Mouse (Mus musculus): ENCODE data around the gene Tbk1. TPM values are rescaled to one million over a fixed set of nuclear protein-coding genes. Genes with fewer than 3 reads are reported as not detected.

Tbk1 gene
- polyA plus RNA-seq, 1 experiment from 2014 or later, result 34.4 TPM

Small RNA genes within 50 kb of the gene (microRNA-seq; reads per million reads assigned to microRNA genes)
- gene Gm24330, result not detected

Other genes starting within 250 kb of the Tbk1 start
- 2.0 and 2.8 TPM in 2 replicates for gene Tbc1d30, start 235.5 kb downstream of the Tbk1 start, polyA plus RNA-seq (2016; fragmentation: Nextera tagmentation; extraction: Ambion mirVana)
- 53.4 and 55.6 TPM in 2 replicates for gene Gns, start 221.7 kb downstream of the Tbk1 start, polyA plus RNA-seq (2016; fragmentation: Nextera tagmentation; extraction: Ambion mirVana)
- 23.1 and 24.7 TPM in 2 replicates for gene Rassf3, start 110.4 kb downstream of the Tbk1 start, polyA plus RNA-seq (2016; fragmentation: Nextera tagmentation; extraction: Ambion mirVana)
- 49.6 and 59.5 TPM in 2 replicates for gene Xpot, start 39.5 kb upstream of the Tbk1 start, polyA plus RNA-seq (2016; fragmentation: Nextera tagmentation; extraction: Ambion mirVana)
- 1.4 and 1.6 TPM in 2 replicates for gene D930020B18Rik, start 54.8 kb upstream of the Tbk1 start, polyA plus RNA-seq (2016; fragmentation: Nextera tagmentation; extraction: Ambion mirVana)
- 2.6 and 2.7 TPM in 2 replicates for gene BC048403, start 153.2 kb upstream of the Tbk1 start, polyA plus RNA-seq (2016; fragmentation: Nextera tagmentation; extraction: Ambion mirVana)